Mouse (Mus musculus) neural tube, postnatal 0 days (tissue): Measurements from ENCODE around the gene 1700123K08Rik. TPM values are rescaled to one million over a fixed set of nuclear protein-coding genes. Genes with fewer than 3 reads are reported as not detected.

ENCODE experiments used
- microRNA-seq: library from miRNA; unstranded; fragments of <30 nt; microRNA quantifications from one replicate; pipeline ENCODE4, GENCODE M21; 2016
- polyA plus RNA-seq: library from polyadenylated mRNA; unstranded; fragments of >200 nt; fragmentation: Nextera tagmentation; extraction: Ambion mirVana; gene quantifications from 2 replicates; pipeline ENCODE4 v1.2.1, GENCODE M21; 2015

The 1700123K08Rik gene
- polyA plus RNA-seq, result 0.10 and 0.17 TPM in 2 replicates

DNA sequence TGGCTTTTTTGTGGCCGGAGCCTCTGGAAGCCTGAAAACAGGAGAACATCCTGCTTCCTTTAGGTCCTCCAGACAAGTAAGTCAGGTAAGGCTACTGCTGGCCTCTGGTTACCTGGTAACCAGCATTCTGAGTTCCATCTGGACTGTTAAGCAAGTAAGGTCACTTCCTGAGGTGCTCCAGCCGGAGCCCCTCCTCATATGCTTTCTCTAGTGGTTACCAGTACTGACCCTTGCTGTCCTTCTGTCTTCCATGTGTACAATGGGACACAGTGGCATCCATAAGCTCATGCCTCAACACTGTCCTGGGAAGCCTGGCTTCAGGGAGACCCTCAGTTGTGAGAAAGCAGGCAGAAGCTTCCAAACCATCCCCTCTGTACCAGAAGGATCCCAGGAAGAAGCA, at the start of gene 1700123K08Rik:
TSS of gene 1700123K08Rik (minus strand) at position 101 of the 400 bp plus-strand sequence.

Small RNAs within 50 kb of the gene (microRNA-seq; reads per million reads assigned to microRNA genes)
- not detected for gene Gm24082

Other genes starting within 250 kb of the 1700123K08Rik start
- gene Pvrig, start 222.8 kb downstream of the 1700123K08Rik start, polyA plus RNA-seq, result not detected in 2 replicates
- gene Zfp157, start 123.2 kb downstream of the 1700123K08Rik start, polyA plus RNA-seq, result 38.8 and 42.6 TPM in 2 replicates
- gene Zfp68, start 55.0 kb upstream of the 1700123K08Rik start, polyA plus RNA-seq, result 39.6 and 40.3 TPM in 2 replicates
- 11.9 and 13.6 TPM in 2 replicates for gene A430033K04Rik, start 58.1 kb upstream of the 1700123K08Rik start, polyA plus RNA-seq
- 57.9 and 61.6 TPM in 2 replicates for gene Fam20c, start 189.8 kb upstream of the 1700123K08Rik start, polyA plus RNA-seq